Mouse (Mus musculus) E14TG2a.4 (cell line): ENCODE measurements at regions not wholly inside any gene's neighbourhood (a gene's known extent, or its start where the extent isn't known, plus 50 kb on each side); places are given as distances from the start of the nearest gene placed in this dataset.

ENCODE experiments used
- H3K27me3 ChIP-seq: 2 replicates; pipeline ENCODE4 v1.6.1; 2014; ENCODE audit warnings: low read length, control low read depth; ENCODE audit not compliant: insufficient read depth
- H3K36me3 ChIP-seq: 2 replicates; pipeline ENCODE4 v1.6.1; 2014; ENCODE audit warnings: low read length, control low read depth; ENCODE audit not compliant: insufficient read depth
- H3K4me1 ChIP-seq: replicated peaks from 2 replicates; pipeline ENCODE4 v1.6.1; 2014; ENCODE audit warnings: low read depth, low read length, control low read depth
- H3K4me3 ChIP-seq: replicated peaks from 2 replicates; pipeline ENCODE4 v1.5.1; 2014; ENCODE audit warnings: mild to moderate bottlenecking, low read length
- H3K9me3 ChIP-seq: 2 replicates; pipeline ENCODE4 v1.6.1; 2014; ENCODE audit warnings: low read length, control low read depth
- CTCF ChIP-seq: conservative IDR thresholded peaks from 2 replicates; pipeline ENCODE4 v1.5.1; 2014; ENCODE audit warnings: low read length
- NANOG ChIP-seq: IDR thresholded peaks from 2 replicates; pipeline ENCODE4 v1.6.1; 2014; ENCODE audit warnings: borderline replicate concordance, low read length, mixed read lengths
- POU5F1 ChIP-seq: IDR thresholded peaks from 2 replicates; pipeline ENCODE4 v1.6.1; 2014; ENCODE audit warnings: low read length, borderline replicate concordance

GRCm38 (mm10) chr3:17452984-17453383 is 495.2 kb upstream of the Cypt12 start:
- H3K4me1 ChIP-seq: no peaks in the 10 kb centered on the region
- H3K4me3 ChIP-seq: no peak overlapping the region
- no peaks in the 10 kb centered on the region for H3K36me3 ChIP-seq
- no peak for TF ChIP-seq POU5F1
- no peak for TF ChIP-seq NANOG
- TF ChIP-seq CTCF: no peak
- no peaks in the 10 kb centered on the region for H3K27me3 ChIP-seq
- H3K9me3 ChIP-seq: no peaks in the 10 kb centered on the region

DNA sequence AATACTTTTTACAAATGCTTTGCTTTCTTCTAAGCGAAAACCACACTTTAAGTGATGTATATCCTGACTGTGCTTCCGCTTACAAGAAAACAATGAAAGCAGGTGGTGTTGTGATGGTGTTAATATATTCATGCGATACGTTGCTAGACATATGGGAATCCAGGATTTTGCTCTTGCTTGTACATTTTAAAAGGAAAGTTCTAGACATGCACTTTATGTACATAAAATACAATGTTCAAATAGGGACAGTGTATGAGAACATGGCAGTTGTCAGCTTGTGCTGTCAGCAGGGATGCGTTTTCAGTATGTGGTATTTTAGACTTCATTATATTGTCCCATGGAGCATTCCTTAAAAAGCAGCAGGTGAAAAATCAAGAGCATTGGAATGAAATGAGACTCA is 487.7 kb upstream of the Cypt12 start:
- TF ChIP-seq NANOG (no peak), POU5F1 (no peak), CTCF (no peak)
- Histone ChIP-seq H3K9me3 (no peaks in the 10 kb centered on the region), H3K4me3 (no peak overlapping the region), H3K27me3 (no peaks in the 10 kb centered on the region), H3K36me3 (no peaks in the 10 kb centered on the region), H3K4me1 (no peaks in the 10 kb centered on the region)

- H3K4me1 ChIP-seq: no peaks in the 10 kb centered on the region
- H3K4me3 ChIP-seq: no peak overlapping the region
- no peaks in the 10 kb centered on the region for H3K9me3 ChIP-seq
- TF ChIP-seq POU5F1 (no peak), CTCF (no peak), NANOG (no peak)
- no peaks in the 10 kb centered on the region for H3K27me3 ChIP-seq
- no peaks in the 10 kb centered on the region for H3K36me3 ChIP-seq
These were observed 486.8 kb upstream of the Cypt12 start for GRCm38 (mm10) chr3:17461365-17461764.

DNA sequence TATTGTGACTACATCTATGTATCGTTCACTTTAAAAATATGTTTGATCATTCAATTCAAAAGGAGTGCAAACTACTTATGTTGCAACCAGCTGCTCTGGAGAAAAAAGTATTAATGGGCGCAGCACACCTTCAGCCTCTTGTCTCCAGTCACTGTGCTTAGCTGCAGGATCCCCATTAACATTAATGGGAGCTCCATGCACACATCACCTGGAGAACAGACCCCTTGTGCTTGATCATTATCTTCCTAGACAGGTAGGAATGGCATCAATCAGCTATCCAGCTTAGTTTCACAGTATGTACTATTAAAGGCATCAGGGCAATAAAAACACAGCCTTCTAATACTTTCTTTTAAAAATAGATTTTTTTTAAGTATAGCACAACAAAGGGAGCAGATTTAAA is 474.4 kb upstream of the Cypt12 start:
- Histone ChIP-seq H3K9me3 (no peaks in the 10 kb centered on the region), H3K4me3 (no peak overlapping the region), H3K4me1 (no peaks in the 10 kb centered on the region), H3K27me3 (no peaks in the 10 kb centered on the region), H3K36me3 (no peaks in the 10 kb centered on the region)
- TF ChIP-seq CTCF: no peak
- TF ChIP-seq POU5F1: no peak
- peak; percentile 50; the same call in 1 of the 2 replicates for TF ChIP-seq NANOG

GRCm38 (mm10) chr3:17489240-17490142 is 458.7 kb upstream of the Cypt12 start:
- Histone ChIP-seq H3K36me3 (no peaks in the 10 kb centered on the region), H3K9me3 (no peaks in the 10 kb centered on the region), H3K4me1 (peaks cover 15% of the 10 kb centered on the region), H3K4me3 (no peak overlapping the region), H3K27me3 (no peaks in the 10 kb centered on the region)
- peak; percentile 46; the same call in 1 of the 2 replicates for TF ChIP-seq NANOG
- peak; percentile 98 for TF ChIP-seq POU5F1
- no peak for TF ChIP-seq CTCF

GRCm38 (mm10) chr3:17490632-17491031 is 457.6 kb upstream of the Cypt12 start:
- no peaks in the 10 kb centered on the region for H3K9me3 ChIP-seq
- H3K4me3 ChIP-seq: no peak overlapping the region
- TF ChIP-seq CTCF (no peak), POU5F1 (no peak), NANOG (no peak)
- no peaks in the 10 kb centered on the region for H3K27me3 ChIP-seq
- H3K4me1 ChIP-seq: peaks cover 15% of the 10 kb centered on the region
- H3K36me3 ChIP-seq: no peaks in the 10 kb centered on the region

- Histone ChIP-seq H3K9me3 (no peaks in the 10 kb centered on the region), H3K4me1 (no peaks in the 10 kb centered on the region), H3K27me3 (no peaks in the 10 kb centered on the region), H3K4me3 (no peak overlapping the region), H3K36me3 (no peaks in the 10 kb centered on the region)
- TF ChIP-seq POU5F1 (no peak), CTCF (no peak), NANOG (no peak)
These were observed 449.9 kb upstream of the Cypt12 start for GRCm38 (mm10) chr3:17498291-17498690.

DNA sequence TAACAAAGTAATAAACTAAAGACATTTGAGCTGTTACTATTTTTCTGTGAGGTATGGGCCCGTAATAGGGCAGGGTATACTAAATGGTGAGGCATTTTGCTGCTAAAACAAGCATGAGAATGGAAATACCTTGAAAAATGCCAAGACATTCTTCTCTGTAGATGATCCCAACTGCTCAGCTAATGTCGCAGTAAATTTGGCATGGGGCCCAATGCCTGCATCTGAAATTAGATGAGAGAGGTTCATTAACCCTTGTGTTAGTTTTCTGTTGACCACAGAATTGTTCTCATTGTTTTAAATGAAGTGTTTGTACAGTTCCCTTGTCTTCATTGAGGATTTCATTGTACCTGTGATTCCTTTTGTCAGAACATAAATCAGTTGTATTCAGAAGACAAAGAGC is 446.7 kb upstream of the Cypt12 start:
- Histone ChIP-seq H3K4me1 (no peaks in the 10 kb centered on the region), H3K9me3 (no peaks in the 10 kb centered on the region), H3K36me3 (no peaks in the 10 kb centered on the region), H3K27me3 (no peaks in the 10 kb centered on the region), H3K4me3 (no peak overlapping the region)
- TF ChIP-seq CTCF: no peak
- no peak for TF ChIP-seq POU5F1
- no peak for TF ChIP-seq NANOG

GRCm38 (mm10) chr3:17541346-17541745 is 406.9 kb upstream of the Cypt12 start:
- H3K36me3 ChIP-seq: no peaks in the 10 kb centered on the region
- H3K4me1 ChIP-seq: no peaks in the 10 kb centered on the region
- no peaks in the 10 kb centered on the region for H3K27me3 ChIP-seq
- no peak for TF ChIP-seq NANOG
- no peak for TF ChIP-seq POU5F1
- no peak for TF ChIP-seq CTCF
- H3K4me3 ChIP-seq: no peak overlapping the region
- no peaks in the 10 kb centered on the region for H3K9me3 ChIP-seq
